ENCODE assay signal across 8 mouse cellular contexts in genomic region chr1:168286862-168287650, GRCm38 (mm10).
DNase-seq lines count a peak whose midpoint lies in the region; ATAC-seq lines count a peak whose summit lies in the region.
"Had no signal": no experiment of that assay in that cellular context is flagged by ENCODE, and none has a peak within 500 bp of the region (broad histone marks: within the 10 kb centered on the region; RNA-seq: fewer than 3 reads in every experiment).

No protein-coding gene starts in this region.

- H3K4me3 ChIP-seq in liver, embryonic 11.5 days (ENCODE audit: low read depth, low read length), result no peak overlapping the region
- no peak overlapping the region for H3K4me3 ChIP-seq in forebrain, embryonic 13.5 days
- H3K4me3 ChIP-seq in limb, embryonic 10.5 days, result no peak overlapping the region
- H3K4me3 ChIP-seq in neural tube, embryonic 13.5 days, result no peak overlapping the region

- no peak for ATAC-seq in liver, embryonic 11.5 days (replicated peaks; ENCODE audit: low FRiP score)
- peak; percentile 10; the same call in 1 of the 2 replicates for ATAC-seq in forebrain, embryonic 13.5 days
- no peak for ATAC-seq in neural tube, embryonic 13.5 days (ENCODE audit: low read depth)

- peaks cover 52% of the 10 kb centered on the region for H3K4me1 ChIP-seq in liver, embryonic 11.5 days (replicated peaks; ENCODE audit: control insufficient read depth, insufficient read depth, low read length)
- H3K4me1 ChIP-seq in forebrain, embryonic 13.5 days, result peaks cover 98% of the 10 kb centered on the region
- peaks cover 75% of the 10 kb centered on the region for H3K4me1 ChIP-seq in limb, embryonic 10.5 days
- peaks cover 90% of the 10 kb centered on the region for H3K4me1 ChIP-seq in neural tube, embryonic 13.5 days (replicated peaks)

- peak overlapping the region; percentile 60 for H3K4me2 ChIP-seq in liver, embryonic 11.5 days
- H3K4me2 ChIP-seq in forebrain, embryonic 13.5 days, result peak overlapping the region; percentile 44
- H3K4me2 ChIP-seq in neural tube, embryonic 13.5 days, result no peak overlapping the region

- no peak for DNase-seq in liver, embryonic 11.5 days (ENCODE audit: low spot score)
- no peak for DNase-seq in liver
- DNase-seq in limb, embryonic 10.5 days (ENCODE audit: low spot score), result no peak
- DNase-seq in layer of hippocampus, postnatal 14 days (ENCODE audit: low spot score in 2 of 2), result no peak
- DNase-seq in lung, postnatal 10 days, result no peak
- DNase-seq: thymus, postnatal 36 days had no signal

- H3K9ac ChIP-seq in liver, embryonic 11.5 days (ENCODE audit: low read depth, low read length), result no peak overlapping the region
- H3K9ac ChIP-seq in forebrain, embryonic 13.5 days, result peak overlapping the region; percentile 63; the same call in 1 of the 2 replicates
- peak overlapping the region; percentile 61; the same call in 1 of the 2 replicates for H3K9ac ChIP-seq in neural tube, embryonic 13.5 days

- no peaks in the 10 kb centered on the region for H3K27me3 ChIP-seq in liver, embryonic 11.5 days (replicated peaks; ENCODE audit: control insufficient read depth, insufficient read depth, low read length)
- H3K27me3 ChIP-seq in forebrain, embryonic 13.5 days, result no peaks in the 10 kb centered on the region
- no peaks in the 10 kb centered on the region for H3K27me3 ChIP-seq in limb, embryonic 10.5 days (ENCODE audit: low read depth, poor library complexity, severe bottlenecking)
- no peaks in the 10 kb centered on the region for H3K27me3 ChIP-seq in neural tube, embryonic 13.5 days

- peak overlapping the region; percentile 91 for H3K27ac ChIP-seq in liver, embryonic 11.5 days (ENCODE audit: low read depth, low read length)
- peak overlapping the region; percentile 95 for H3K27ac ChIP-seq in forebrain, embryonic 13.5 days
- peak overlapping the region; percentile 66; the same call in 1 of the 2 replicates for H3K27ac ChIP-seq in limb, embryonic 10.5 days
- H3K27ac ChIP-seq in neural tube, embryonic 13.5 days (replicated peaks), result peak overlapping the region; percentile 75

- 45% methylated on average over 2 of the region's 2 CpGs for WGBS in liver, embryonic 11.5 days
- 0% methylated on average over 2 of the region's 2 CpGs for WGBS in forebrain, embryonic 13.5 days
- WGBS in limb, embryonic 10.5 days, result 64% methylated on average over 2 of the region's 2 CpGs
- 17% methylated on average over 2 of the region's 2 CpGs for WGBS in neural tube, embryonic 13.5 days

- peaks cover under 1% of the 10 kb centered on the region; the same call in 1 of the 2 replicates for H3K36me3 ChIP-seq in liver, embryonic 11.5 days (ENCODE audit: control insufficient read depth, insufficient read depth, low read length)
- 0 out of 2 replicates have a peak, but pooled peaks cover 5% of the 10 kb centered on the region for H3K36me3 ChIP-seq in forebrain, embryonic 13.5 days (ENCODE audit: poor library complexity, severe bottlenecking)
- H3K36me3 ChIP-seq in limb, embryonic 10.5 days, result peaks cover 18% of the 10 kb centered on the region; the same call in 1 of the 2 replicates
- no peaks in the 10 kb centered on the region for H3K36me3 ChIP-seq in neural tube, embryonic 13.5 days

- H3K9me3 ChIP-seq in liver, embryonic 11.5 days (ENCODE audit: control insufficient read depth, low read length), result no peaks in the 10 kb centered on the region
- no peaks in the 10 kb centered on the region for H3K9me3 ChIP-seq in forebrain, embryonic 13.5 days (replicated peaks)
- H3K9me3 ChIP-seq in limb, embryonic 10.5 days (replicated peaks), result no peaks in the 10 kb centered on the region
- no peaks in the 10 kb centered on the region for H3K9me3 ChIP-seq in neural tube, embryonic 13.5 days
